ENCODE assay signal across 8 mouse cellular contexts in genomic region chr8:95888285-95889136, GRCm38 (mm10). TPM values are rescaled to one million over a fixed set of nuclear protein-coding genes. Genes with fewer than 3 reads are reported as not detected.
A peak's percentile ranks its signal among the peaks of the same experiment; 100 is the strongest.
DNase-seq lines count a peak whose midpoint lies in the region; ATAC-seq and TF ChIP-seq lines count a peak whose summit lies in the region.

Gene Got2, minus strand, starts transcription at chr8:95888547.

- peak within 1 kb of the TSS; percentile 64 for H3K9ac ChIP-seq in embryonic facial prominence, embryonic 14.5 days (ENCODE audit: low read depth, low read length)
- H3K9ac ChIP-seq in limb, embryonic 14.5 days (ENCODE audit: low read depth, low read length, severe bottlenecking) = peak within 1 kb of the TSS; percentile 70
- peak within 1 kb of the TSS; percentile 84 for H3K9ac ChIP-seq in midbrain, postnatal 0 days (replicated peaks; ENCODE audit: low read length, poor library complexity, severe bottlenecking)

- H3K27me3 ChIP-seq in embryonic facial prominence, embryonic 14.5 days (replicated peaks; ENCODE audit: control insufficient read depth, insufficient read depth, low read length) = no peaks in the 10 kb centered on the region
- H3K27me3 ChIP-seq in limb, embryonic 14.5 days (ENCODE audit: control insufficient read depth, insufficient read depth, low read length) = no peaks in the 10 kb centered on the region
- H3K27me3 ChIP-seq in midbrain, postnatal 0 days (ENCODE audit: insufficient read depth, low read length) = no peaks in the 10 kb centered on the region

- peak within 1 kb of the TSS; percentile 61 for H3K4me3 ChIP-seq in embryonic facial prominence, embryonic 14.5 days (ENCODE audit: low read depth, low read length)
- peak within 1 kb of the TSS; percentile 89 for H3K4me3 ChIP-seq in limb, embryonic 14.5 days (replicated peaks; ENCODE audit: low read length)
- H3K4me3 ChIP-seq in midbrain, postnatal 0 days (ENCODE audit: low read depth, low read length) = peak within 1 kb of the TSS; percentile 79

- H3K27ac ChIP-seq in embryonic facial prominence, embryonic 14.5 days (replicated peaks; ENCODE audit: low read depth, low read length) = peak within 1 kb of the TSS; percentile 52
- H3K27ac ChIP-seq in limb, embryonic 14.5 days (replicated peaks; ENCODE audit: low read depth, low read length) = peak within 1 kb of the TSS; percentile 58
- H3K27ac ChIP-seq in midbrain, postnatal 0 days (ENCODE audit: low read depth, low read length) = peak within 1 kb of the TSS; percentile 82

- H3K36me3 ChIP-seq in embryonic facial prominence, embryonic 14.5 days (ENCODE audit: control insufficient read depth, insufficient read depth, low read length) = no peaks in the 10 kb centered on the region
- H3K36me3 ChIP-seq in limb, embryonic 14.5 days (ENCODE audit: control insufficient read depth, insufficient read depth, low read length) = no peaks in the 10 kb centered on the region
- no peaks in the 10 kb centered on the region for H3K36me3 ChIP-seq in midbrain, postnatal 0 days (ENCODE audit: insufficient read depth, low read length)

- peak; percentile 92 for TF ChIP-seq CTCF in midbrain, postnatal 0 days (IDR thresholded peaks at IDR 0.05)

- no peak for TF ChIP-seq POLR2A in limb, embryonic 14.5 days (IDR thresholded peaks at IDR 0.05; ENCODE audit: borderline replicate concordance, extremely low read depth, insufficient read depth, insufficient read length)

- WGBS in embryonic facial prominence, embryonic 14.5 days = 11% methylated on average over 24 of the region's 31 CpGs
- WGBS in limb, embryonic 14.5 days = 7% methylated on average over 31 of the region's 31 CpGs
- WGBS in midbrain, postnatal 0 days = 9% methylated on average over 28 of the region's 31 CpGs

- ATAC-seq in embryonic facial prominence, embryonic 14.5 days (ENCODE audit: low read depth) = peak; percentile 89
- peak; percentile 76 for ATAC-seq in limb, embryonic 14.5 days (ENCODE audit: low FRiP score, low read depth)
- peak; percentile 93 for ATAC-seq in midbrain, postnatal 0 days (ENCODE audit: low FRiP score)

- H3K9me3 ChIP-seq in embryonic facial prominence, embryonic 14.5 days (ENCODE audit: control insufficient read depth, low read length) = no peaks in the 10 kb centered on the region
- H3K9me3 ChIP-seq in limb, embryonic 14.5 days (ENCODE audit: control insufficient read depth, low read length) = no peaks in the 10 kb centered on the region
- H3K9me3 ChIP-seq in midbrain, postnatal 0 days (ENCODE audit: low read length) = no peaks in the 10 kb centered on the region

- peaks cover 13% of the 10 kb centered on the region for H3K4me1 ChIP-seq in embryonic facial prominence, embryonic 14.5 days (ENCODE audit: control insufficient read depth, insufficient read depth, low read length)
- H3K4me1 ChIP-seq in limb, embryonic 14.5 days (ENCODE audit: control insufficient read depth, insufficient read depth, low read length) = peaks cover 3% of the 10 kb centered on the region; the same call in 1 of the 2 replicates
- peaks cover 6% of the 10 kb centered on the region; the same call in 1 of the 2 replicates for H3K4me1 ChIP-seq in midbrain, postnatal 0 days (ENCODE audit: insufficient read depth, low read length)

- H3K4me2 ChIP-seq in embryonic facial prominence, embryonic 14.5 days (ENCODE audit: low read depth, low read length) = peak within 1 kb of the TSS; percentile 90
- peak within 1 kb of the TSS; percentile 79 for H3K4me2 ChIP-seq in limb, embryonic 14.5 days (replicated peaks; ENCODE audit: low read depth, low read length, severe bottlenecking)
- peak within 1 kb of the TSS; percentile 74 for H3K4me2 ChIP-seq in midbrain, postnatal 0 days (ENCODE audit: low read depth, low read length, poor library complexity, severe bottlenecking)

- DNase-seq in 3T3-L1 (ENCODE audit: low read depth, low spot score) = peak; percentile 99
- peak; percentile 82 to 86 for DNase-seq in adrenal gland, postnatal 4 days (ENCODE audit: low spot score in 2 of 2)
- DNase-seq in embryonic facial prominence, embryonic 14.5 days (ENCODE audit: low spot score) = peak; percentile 92
- DNase-seq in heart, adult 8-10 months (ENCODE audit: low spot score) = peak; percentile 88
- DNase-seq in kidney, adult 9 months = peak; percentile 93
- DNase-seq in limb, embryonic 14.5 days (ENCODE audit: low spot score) = peak; percentile 87
- peak; percentile 95 for DNase-seq in midbrain, postnatal 0 days (ENCODE audit: low spot score)
- peak; percentile 82 to 87 for DNase-seq in spleen, postnatal 14 days (ENCODE audit: low spot score in 2 of 2)

RNA-seq across cellular contexts. Expression of gene Got2, which starts in this region (rescaled TPM):
- 100 to 1,000 TPM; 160 to 170 TPM for total RNA-seq in adrenal gland, postnatal 4 days (2021)
- 61.9 and 71.2 TPM in 2 replicates for polyA plus RNA-seq in embryonic facial prominence, embryonic 14.5 days (2014; fragmentation: Nextera tagmentation; extraction: Ambion mirVana)
- total RNA-seq in heart, adult 8-10 months (2022) = 100 to 1,000 TPM; 775 to 831 (median 786) TPM
- 96.4 and 101 TPM in 2 replicates for polyA plus RNA-seq in limb, embryonic 14.5 days (2012; rRNA removed)
- polyA plus RNA-seq in limb, embryonic 14.5 days (2014; fragmentation: Nextera tagmentation; extraction: Ambion mirVana) = 60.0 and 60.2 TPM in 2 replicates
- total RNA-seq in midbrain, postnatal 0 days (2014; rRNA removed) = 226 and 229 TPM in 2 replicates
- 235 and 251 TPM in 2 replicates for polyA plus RNA-seq in midbrain, postnatal 0 days (2015; fragmentation: Nextera tagmentation; extraction: Ambion mirVana)

Comparison
In these comparisons a context has a peak if more than half of its experiments do, and no peak if none do; other contexts are left out.
1. Peak in every context shown above with its lines: DNase-seq, ATAC-seq, H3K4me3 ChIP-seq and H3K27ac ChIP-seq.